Mouse (Mus musculus): ENCODE results near the gene Kcnt2. TPM values are rescaled to one million over a fixed set of nuclear protein-coding genes. Genes with fewer than 3 reads are reported as not detected.

The Kcnt2 gene
- polyA plus RNA-seq, 1 experiment from 2014 or later, result 0.57 TPM

DNA sequence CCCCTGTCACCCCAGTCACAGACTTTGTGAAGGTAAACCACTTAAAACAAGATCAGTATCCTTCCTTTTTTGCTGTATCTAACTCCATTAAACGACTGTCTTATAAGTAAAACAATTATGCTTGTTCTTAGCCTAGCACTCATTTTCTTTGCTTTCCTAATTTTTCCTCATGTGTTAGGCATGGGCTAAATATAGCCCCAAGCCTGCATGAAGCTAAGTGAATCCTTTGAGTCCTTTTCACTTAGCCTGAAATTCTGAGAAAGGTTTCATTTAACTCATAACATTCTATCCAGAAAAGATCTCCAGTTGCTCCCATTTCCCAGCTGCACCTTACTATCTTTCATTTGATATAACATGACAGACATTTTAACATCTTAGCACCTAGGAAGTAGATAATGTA, 127.6 kb downstream of the Kcnt2 start:
- WGBS, result 61% methylated on average over 1 of the region's 1 CpGs

DNA sequence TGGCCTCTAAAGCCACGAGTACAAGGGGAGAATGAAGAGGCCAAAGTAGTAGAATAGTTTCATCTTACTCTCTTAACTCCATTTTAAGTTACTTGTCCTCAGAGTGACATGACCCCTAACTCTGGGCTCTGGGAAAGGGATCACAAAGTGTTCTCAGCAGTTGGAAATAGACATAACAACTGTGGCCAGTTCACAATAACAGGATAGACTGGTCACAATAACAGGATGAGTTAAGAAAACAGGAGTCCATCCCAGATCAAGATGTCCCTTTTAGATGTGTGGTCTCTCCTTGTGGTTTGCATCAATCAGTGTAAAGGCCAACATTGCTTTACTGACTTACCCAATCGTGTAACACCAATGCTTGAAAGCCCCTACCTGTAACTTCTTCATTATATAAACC, 132.8 kb downstream of the Kcnt2 start:
- H3K36me3 ChIP-seq, result no peaks in the 10 kb centered on the region
- ATAC-seq (replicated peaks; ENCODE audit: insufficient number of reproducible peaks, insufficient read depth, low FRiP score, low read depth), result no peak
- no peaks in the 10 kb centered on the region for H3K9me3 ChIP-seq (replicated peaks)
- H3K4me1 ChIP-seq (replicated peaks), result no peaks in the 10 kb centered on the region
- H3K27me3 ChIP-seq, result no peaks in the 10 kb centered on the region
- no peak overlapping the region for H3K9ac ChIP-seq
- no peak overlapping the region for H3K4me3 ChIP-seq
- WGBS, result 60% methylated on average over 2 of the region's 2 CpGs
- H3K4me2 ChIP-seq, result no peak overlapping the region
- no peak overlapping the region for H3K27ac ChIP-seq

More for the DNA sequence above, 127.6 kb downstream of the Kcnt2 start:
- no peak for ATAC-seq (replicated peaks; ENCODE audit: insufficient number of reproducible peaks, insufficient read depth, low FRiP score, low read depth)
- H3K4me2 ChIP-seq, result no peak overlapping the region
- H3K9ac ChIP-seq, result no peak overlapping the region
- no peaks in the 10 kb centered on the region for H3K36me3 ChIP-seq
- H3K27me3 ChIP-seq, result no peaks in the 10 kb centered on the region
- H3K27ac ChIP-seq, result no peak overlapping the region
- no peaks in the 10 kb centered on the region for H3K4me1 ChIP-seq (replicated peaks)
- no peak overlapping the region for H3K4me3 ChIP-seq
- H3K9me3 ChIP-seq (replicated peaks), result no peaks in the 10 kb centered on the region

DNA sequence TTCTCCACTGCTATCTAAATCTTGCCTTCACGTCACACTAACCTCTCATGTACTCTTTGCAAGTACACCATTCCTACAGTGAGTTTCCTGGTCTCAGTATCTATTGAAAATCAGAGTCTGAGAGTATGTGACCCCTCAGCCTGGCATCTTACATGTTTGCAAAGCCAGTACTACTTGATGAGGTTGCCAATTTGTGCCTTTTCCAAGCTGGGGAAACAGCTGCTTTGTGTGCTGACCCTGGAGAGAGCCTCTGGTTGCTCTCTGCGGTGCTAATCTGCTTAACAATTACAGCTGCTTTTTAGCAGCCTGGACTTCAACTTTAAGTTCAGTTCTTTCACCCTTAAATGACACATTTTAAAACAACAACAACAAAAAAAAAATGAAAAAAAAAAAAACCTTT, 133.6 kb downstream of the Kcnt2 start:
- H3K27ac ChIP-seq, result no peak overlapping the region
- H3K4me2 ChIP-seq, result no peak overlapping the region
- no peaks in the 10 kb centered on the region for H3K36me3 ChIP-seq
- H3K9ac ChIP-seq, result no peak overlapping the region
- H3K9me3 ChIP-seq (replicated peaks), result no peaks in the 10 kb centered on the region
- WGBS, result 48% methylated on average over 2 of the region's 2 CpGs
- H3K27me3 ChIP-seq, result no peaks in the 10 kb centered on the region
- H3K4me1 ChIP-seq (replicated peaks), result no peaks in the 10 kb centered on the region
- no peak for ATAC-seq (replicated peaks; ENCODE audit: insufficient number of reproducible peaks, insufficient read depth, low FRiP score, low read depth)
- no peak overlapping the region for H3K4me3 ChIP-seq

DNA sequence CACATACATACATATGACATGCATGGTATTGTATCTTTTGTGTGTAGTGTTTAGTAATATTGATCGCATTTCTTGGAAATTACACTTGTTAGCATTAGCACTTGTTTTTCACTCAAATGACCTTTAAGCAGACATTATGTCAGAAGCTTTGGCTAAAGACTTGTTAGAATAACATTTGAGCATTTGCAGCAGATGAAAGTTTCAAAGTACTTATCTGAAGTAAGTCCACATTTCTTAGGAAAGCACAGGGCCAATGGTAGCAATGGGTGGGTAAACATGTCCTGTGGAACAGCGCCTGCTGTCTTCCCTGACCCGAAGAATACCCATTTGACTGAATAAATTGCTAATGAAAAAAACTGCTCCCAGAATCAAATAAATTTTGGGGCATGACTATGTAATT, 135.1 kb downstream of the Kcnt2 start:
- Histone ChIP-seq H3K4me1 (replicated peaks) (no peaks in the 10 kb centered on the region), H3K27ac (no peak overlapping the region), H3K27me3 (no peaks in the 10 kb centered on the region), H3K9me3 (replicated peaks) (no peaks in the 10 kb centered on the region), H3K4me2 (no peak overlapping the region), H3K4me3 (no peak overlapping the region), H3K36me3 (no peaks in the 10 kb centered on the region), H3K9ac (no peak overlapping the region)
- no peak for ATAC-seq (replicated peaks; ENCODE audit: insufficient number of reproducible peaks, insufficient read depth, low FRiP score, low read depth)
- WGBS, result 85% methylated on average over 3 of the region's 3 CpGs

DNA sequence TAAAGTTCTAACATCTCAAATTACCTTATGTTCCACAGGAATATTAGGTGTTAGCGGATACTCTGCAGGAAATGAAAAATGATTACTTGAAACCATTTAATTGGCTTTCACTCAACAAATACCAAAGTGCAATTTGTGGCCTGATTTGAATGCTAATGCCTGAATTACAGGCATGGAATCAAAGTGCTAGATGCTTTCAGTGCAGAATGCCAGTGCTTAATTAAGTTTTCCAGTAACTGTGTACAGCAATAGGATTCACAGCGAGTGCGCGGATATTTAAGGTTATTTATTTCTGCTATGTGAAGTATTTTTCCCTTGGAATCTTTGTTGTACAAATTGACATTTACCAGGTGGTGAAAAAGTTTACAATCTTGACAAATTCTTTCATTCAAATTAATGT, 144.3 kb downstream of the Kcnt2 start:
- 85% methylated on average over 4 of the region's 4 CpGs for WGBS
- Histone ChIP-seq H3K36me3 (no peaks in the 10 kb centered on the region), H3K9me3 (replicated peaks) (no peaks in the 10 kb centered on the region), H3K4me3 (no peak overlapping the region), H3K9ac (no peak overlapping the region), H3K27ac (no peak overlapping the region), H3K4me1 (replicated peaks) (no peaks in the 10 kb centered on the region), H3K4me2 (no peak overlapping the region), H3K27me3 (no peaks in the 10 kb centered on the region)
- ATAC-seq (replicated peaks; ENCODE audit: insufficient number of reproducible peaks, insufficient read depth, low FRiP score, low read depth), result no peak

DNA sequence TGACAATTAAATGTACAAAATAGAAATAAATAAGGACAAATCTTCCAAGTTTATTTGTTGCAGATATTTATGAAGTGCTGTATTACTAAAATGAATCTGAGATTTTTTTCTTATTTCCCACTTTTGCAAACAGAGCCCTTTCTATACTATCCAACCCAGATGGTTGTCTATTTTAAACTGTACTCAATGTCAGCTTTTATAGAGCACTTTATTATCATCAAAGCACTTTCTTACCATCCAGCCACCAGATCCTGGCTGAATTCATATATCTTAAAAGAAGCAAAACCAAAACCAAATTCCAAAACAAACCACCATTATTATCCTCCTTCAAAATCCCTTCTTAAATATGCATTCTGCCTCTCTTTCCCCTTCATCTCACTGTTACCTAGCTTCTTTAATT, 151.8 kb downstream of the Kcnt2 start:
- ATAC-seq (replicated peaks; ENCODE audit: insufficient number of reproducible peaks, insufficient read depth, low FRiP score, low read depth), result no peak
- no peaks in the 10 kb centered on the region for H3K36me3 ChIP-seq
- H3K27ac ChIP-seq, result no peak overlapping the region
- H3K4me3 ChIP-seq, result no peak overlapping the region
- H3K9me3 ChIP-seq (replicated peaks), result no peaks in the 10 kb centered on the region
- H3K27me3 ChIP-seq, result no peaks in the 10 kb centered on the region
- no peak overlapping the region for H3K9ac ChIP-seq
- H3K4me1 ChIP-seq (replicated peaks), result no peaks in the 10 kb centered on the region
- H3K4me2 ChIP-seq, result no peak overlapping the region

DNA sequence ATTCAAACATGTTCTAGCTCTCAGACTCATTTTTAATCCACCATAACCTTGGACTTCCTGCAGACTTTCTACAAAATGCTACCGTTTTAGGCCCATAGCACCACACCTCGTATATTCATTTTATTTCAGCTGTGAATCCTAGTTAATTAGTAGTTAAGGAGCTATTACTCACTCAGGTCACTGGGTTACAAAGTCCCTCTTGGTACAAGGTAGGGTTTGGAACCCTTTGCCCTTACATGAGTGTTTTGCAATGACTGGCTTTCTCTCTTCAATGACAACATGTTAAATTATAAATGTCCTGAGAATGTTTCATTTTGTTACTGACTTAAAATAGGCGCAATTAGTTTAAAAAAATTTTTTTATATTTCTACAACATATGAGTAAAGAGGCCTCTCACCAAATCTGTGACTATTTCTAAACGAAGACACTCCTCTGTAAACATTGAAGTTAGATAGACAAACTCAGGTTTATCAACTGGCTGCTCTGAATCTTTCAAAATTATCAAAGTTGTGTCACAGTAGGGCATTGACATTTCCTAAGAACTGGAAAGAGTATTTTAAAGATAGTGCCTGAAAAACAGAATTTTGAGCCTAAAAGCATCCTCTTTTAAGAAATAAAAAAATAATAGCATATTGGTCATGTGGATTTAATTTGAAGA, 160.8 kb downstream of the Kcnt2 start:
- WGBS, result 78% methylated on average over 4 of the region's 4 CpGs
- Histone ChIP-seq H3K27me3 (no peaks in the 10 kb centered on the region), H3K9ac (no peak overlapping the region), H3K4me1 (replicated peaks) (no peaks in the 10 kb centered on the region), H3K36me3 (no peaks in the 10 kb centered on the region), H3K9me3 (replicated peaks) (no peaks in the 10 kb centered on the region), H3K27ac (no peak overlapping the region), H3K4me2 (no peak overlapping the region), H3K4me3 (no peak overlapping the region)
- ATAC-seq (replicated peaks; ENCODE audit: insufficient number of reproducible peaks, insufficient read depth, low FRiP score, low read depth), result no peak

DNA sequence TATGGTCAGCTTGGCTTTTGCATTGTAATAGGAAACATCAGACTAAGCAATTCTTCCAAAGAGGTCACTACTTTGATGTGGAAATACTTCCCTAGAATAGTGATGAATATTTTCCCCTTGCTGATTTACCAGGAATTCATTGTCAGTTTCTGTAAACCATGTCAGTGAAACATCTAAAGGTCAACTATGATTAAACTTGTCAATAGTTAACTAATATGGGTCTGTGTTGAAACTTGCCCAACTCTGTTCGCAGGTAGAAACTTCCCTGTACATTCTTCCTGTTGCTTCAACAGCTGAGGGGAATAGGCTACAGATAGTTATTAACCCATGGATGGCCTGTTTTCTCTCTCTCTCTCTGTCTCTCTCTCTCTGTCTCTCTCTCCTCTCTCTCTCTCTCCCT, 169.8 kb downstream of the Kcnt2 start:
- Histone ChIP-seq H3K9me3 (replicated peaks) (no peaks in the 10 kb centered on the region), H3K27me3 (no peaks in the 10 kb centered on the region), H3K27ac (no peak overlapping the region), H3K36me3 (no peaks in the 10 kb centered on the region), H3K4me3 (no peak overlapping the region), H3K4me1 (replicated peaks) (no peaks in the 10 kb centered on the region), H3K4me2 (no peak overlapping the region), H3K9ac (no peak overlapping the region)
- no peak for ATAC-seq (replicated peaks; ENCODE audit: insufficient number of reproducible peaks, insufficient read depth, low FRiP score, low read depth)
- 67% methylated on average over 1 of the region's 1 CpGs for WGBS

DNA sequence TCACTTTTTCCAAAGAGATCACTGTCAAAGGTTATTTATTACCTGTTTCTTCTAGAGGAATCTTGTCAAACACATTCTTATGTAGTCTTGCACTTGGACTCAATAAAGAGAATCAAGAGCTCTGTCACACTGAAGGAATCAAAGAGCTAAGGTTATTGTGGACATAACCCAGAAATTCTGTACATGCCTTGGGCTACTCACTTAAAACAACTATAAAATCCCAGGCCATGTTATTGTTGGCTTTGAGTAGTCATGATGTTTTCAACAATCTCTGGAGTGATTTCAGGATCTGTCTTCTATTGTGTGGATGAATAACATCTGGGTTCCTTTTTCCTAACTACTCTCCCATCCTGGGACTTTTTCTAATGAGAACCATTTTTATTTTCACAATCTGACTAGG, 177.0 kb downstream of the Kcnt2 start:
- H3K36me3 ChIP-seq, result no peaks in the 10 kb centered on the region
- H3K9me3 ChIP-seq (replicated peaks), result no peaks in the 10 kb centered on the region
- H3K4me3 ChIP-seq, result no peak overlapping the region
- no peak overlapping the region; the same call in 1 of the 2 replicates for H3K27ac ChIP-seq
- H3K27me3 ChIP-seq, result no peaks in the 10 kb centered on the region
- no peaks in the 10 kb centered on the region for H3K4me1 ChIP-seq (replicated peaks)
- H3K4me2 ChIP-seq, result no peak overlapping the region
- no peak overlapping the region for H3K9ac ChIP-seq
- no peak for ATAC-seq (replicated peaks; ENCODE audit: insufficient number of reproducible peaks, insufficient read depth, low FRiP score, low read depth)

DNA sequence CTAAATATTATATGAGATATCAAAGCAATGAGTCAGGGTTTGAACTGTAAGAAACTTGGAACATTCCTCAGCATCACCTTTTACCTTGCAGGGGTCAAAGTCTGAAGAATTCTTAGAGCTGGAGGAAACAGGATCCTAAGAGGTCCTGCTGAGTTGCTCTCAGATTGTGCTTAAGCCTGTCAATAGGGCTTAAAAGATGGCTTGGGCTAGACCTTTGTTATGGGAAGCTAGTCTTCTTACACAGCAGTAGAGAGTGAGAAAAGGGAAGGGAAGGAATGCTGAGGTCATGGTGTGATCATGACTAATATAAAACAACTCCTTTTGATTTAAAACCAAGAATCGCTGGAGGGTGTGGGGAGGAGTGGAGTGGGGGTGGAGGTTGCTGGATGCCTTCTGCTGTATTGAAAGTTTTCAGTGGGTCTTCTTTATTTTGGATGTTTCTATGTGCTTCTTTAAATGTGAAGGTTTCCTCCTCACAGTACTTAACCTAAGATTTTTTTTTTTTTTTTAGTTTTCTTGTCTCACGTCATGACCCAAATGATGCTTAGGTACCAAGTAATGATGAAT, 183.4 kb downstream of the Kcnt2 start:
- Histone ChIP-seq H3K27me3 (no peaks in the 10 kb centered on the region), H3K9me3 (replicated peaks) (no peaks in the 10 kb centered on the region), H3K27ac (no peak overlapping the region), H3K36me3 (no peaks in the 10 kb centered on the region), H3K4me2 (no peak overlapping the region), H3K9ac (no peak overlapping the region), H3K4me3 (no peak overlapping the region), H3K4me1 (replicated peaks) (no peaks in the 10 kb centered on the region)
- WGBS, result 50% methylated on average over 2 of the region's 2 CpGs
- ATAC-seq (replicated peaks; ENCODE audit: insufficient number of reproducible peaks, insufficient read depth, low FRiP score, low read depth), result no peak

DNA sequence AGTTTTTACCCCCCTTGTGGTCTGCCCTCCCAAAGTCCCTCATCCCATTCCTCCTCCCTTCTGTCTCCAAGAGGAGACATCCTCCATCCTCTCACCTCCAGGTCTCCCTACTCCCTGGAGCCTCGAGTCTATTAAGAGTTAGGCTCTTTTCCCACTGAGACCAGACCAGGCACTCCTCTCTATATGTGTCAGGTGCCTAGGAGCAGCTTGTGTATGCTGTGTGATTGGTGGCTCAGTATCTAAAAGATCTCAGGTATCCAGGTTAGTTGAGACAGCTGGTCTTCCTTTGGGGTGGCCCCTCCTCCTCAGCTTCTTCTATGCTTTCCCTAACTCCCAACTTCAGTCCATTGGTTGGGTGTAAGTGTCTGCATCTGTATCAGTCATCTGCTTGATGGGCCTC, 186.1 kb downstream of the Kcnt2 start:
- no peaks in the 10 kb centered on the region for H3K4me1 ChIP-seq (replicated peaks)
- no peak for ATAC-seq (replicated peaks; ENCODE audit: insufficient number of reproducible peaks, insufficient read depth, low FRiP score, low read depth)
- WGBS, result 61% methylated on average over 1 of the region's 1 CpGs
- H3K4me2 ChIP-seq, result no peak overlapping the region
- H3K27ac ChIP-seq, result no peak overlapping the region
- no peak overlapping the region for H3K9ac ChIP-seq
- H3K9me3 ChIP-seq (replicated peaks), result no peaks in the 10 kb centered on the region
- H3K4me3 ChIP-seq, result no peak overlapping the region
- no peaks in the 10 kb centered on the region for H3K27me3 ChIP-seq
- no peaks in the 10 kb centered on the region for H3K36me3 ChIP-seq

DNA sequence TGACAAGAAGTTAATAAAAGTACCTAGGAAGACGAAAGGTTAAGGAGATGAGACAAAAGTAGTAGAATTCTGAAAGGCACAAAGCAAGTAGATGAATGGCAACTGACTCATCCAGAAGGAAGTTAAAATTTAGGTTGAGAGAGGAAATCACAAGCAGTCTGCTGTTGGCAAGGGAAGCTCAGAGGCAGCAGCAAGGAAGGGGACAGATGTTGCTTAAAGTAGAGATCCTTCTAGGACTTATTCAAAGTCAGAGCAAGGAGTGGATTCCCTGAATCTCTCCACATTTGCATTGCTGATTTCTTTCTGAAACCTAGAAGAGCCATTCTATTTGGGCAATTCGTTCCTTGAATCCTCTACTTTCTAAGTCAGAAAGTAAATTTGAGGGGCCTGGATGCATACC, 188.8 kb downstream of the Kcnt2 start:
- Histone ChIP-seq H3K36me3 (no peaks in the 10 kb centered on the region), H3K9me3 (replicated peaks) (no peaks in the 10 kb centered on the region), H3K27ac (no peak overlapping the region), H3K4me3 (no peak overlapping the region), H3K4me2 (no peak overlapping the region), H3K27me3 (no peaks in the 10 kb centered on the region), H3K4me1 (replicated peaks) (no peaks in the 10 kb centered on the region), H3K9ac (no peak overlapping the region)
- WGBS, result 63% methylated on average over 2 of the region's 2 CpGs
- no peak for ATAC-seq (replicated peaks; ENCODE audit: insufficient number of reproducible peaks, insufficient read depth, low FRiP score, low read depth)
